Comparison of ENCODE assay signal across 30 mouse cellular contexts in the genomic region with DNA sequence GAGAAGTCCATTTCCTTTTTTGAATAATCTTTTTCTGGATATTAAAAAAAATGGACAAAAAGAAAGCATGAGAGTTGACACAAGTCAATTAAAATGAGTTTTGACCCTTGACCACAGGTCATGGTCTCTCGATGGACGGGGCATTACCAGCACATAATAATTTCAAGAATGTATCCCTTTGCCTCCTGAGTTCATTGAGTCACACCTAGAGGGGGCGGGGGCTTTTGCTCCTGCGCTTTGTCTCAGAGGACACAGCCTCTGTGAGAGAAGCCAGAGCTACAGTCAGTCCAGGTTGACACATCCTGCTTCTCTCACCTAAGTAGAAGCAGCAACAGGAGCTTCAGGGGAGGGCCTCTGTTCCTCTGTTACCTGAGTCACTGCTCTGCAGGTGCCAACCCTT. TPM values are rescaled to one million over a fixed set of nuclear protein-coding genes. Genes with fewer than 3 reads are reported as not detected.
DNase-seq lines count a peak whose midpoint lies in the region; ATAC-seq lines count a peak whose summit lies in the region.
"Had no signal": no experiment of that assay in that cellular context is flagged by ENCODE, and none has a peak within 500 bp of the region (broad histone marks: within the 10 kb centered on the region; RNA-seq: fewer than 3 reads in every experiment).

No protein-coding gene starts in this region.

- no peak overlapping the region for H3K27ac ChIP-seq in hindbrain, embryonic 10.5 days
- H3K27ac ChIP-seq in hindbrain, embryonic 12.5 days = no peak overlapping the region
- H3K27ac ChIP-seq in embryonic facial prominence, embryonic 10.5 days (replicated peaks) = peak overlapping the region; percentile 66; the same call in 1 of the 2 replicates
- H3K27ac ChIP-seq: heart, embryonic 13.5 days; hindbrain, embryonic 13.5 days; liver, embryonic 14.5 days; macrophage; stomach, embryonic 15.5 days had no signal

- no peak overlapping the region for H3K4me3 ChIP-seq in hindbrain, embryonic 10.5 days
- no peak overlapping the region for H3K4me3 ChIP-seq in hindbrain, embryonic 12.5 days
- H3K4me3 ChIP-seq in embryonic facial prominence, embryonic 10.5 days = no peak overlapping the region
- H3K4me3 ChIP-seq: embryonic facial prominence, embryonic 12.5 days; heart, embryonic 13.5 days; hindbrain, embryonic 13.5 days; stomach, embryonic 15.5 days had no signal

- no peaks in the 10 kb centered on the region for H3K36me3 ChIP-seq in hindbrain, embryonic 10.5 days
- no peaks in the 10 kb centered on the region for H3K36me3 ChIP-seq in hindbrain, embryonic 12.5 days
- H3K36me3 ChIP-seq in embryonic facial prominence, embryonic 10.5 days (replicated peaks) = no peaks in the 10 kb centered on the region
- H3K36me3 ChIP-seq: embryonic facial prominence, embryonic 12.5 days; heart, embryonic 13.5 days; hindbrain, embryonic 13.5 days; stomach, embryonic 15.5 days had no signal

- H3K27me3 ChIP-seq in hindbrain, embryonic 10.5 days (ENCODE audit: insufficient read depth, poor library complexity, severe bottlenecking) = 0 out of 2 replicates have a peak, but pooled peaks cover 16% of the 10 kb centered on the region
- no peaks in the 10 kb centered on the region for H3K27me3 ChIP-seq in hindbrain, embryonic 12.5 days
- peaks cover 20% of the 10 kb centered on the region for H3K27me3 ChIP-seq in embryonic facial prominence, embryonic 10.5 days (replicated peaks; ENCODE audit: low read depth, poor library complexity, severe bottlenecking)
- H3K27me3 ChIP-seq: stomach, embryonic 15.5 days had no signal

- H3K9ac ChIP-seq in hindbrain, embryonic 12.5 days = no peak overlapping the region
- H3K9ac ChIP-seq: embryonic facial prominence, embryonic 12.5 days; heart, embryonic 13.5 days; hindbrain, embryonic 13.5 days; liver, embryonic 14.5 days; stomach, embryonic 15.5 days had no signal

- H3K4me2 ChIP-seq in hindbrain, embryonic 12.5 days (replicated peaks) = no peak overlapping the region
- H3K4me2 ChIP-seq: embryonic facial prominence, embryonic 12.5 days; heart, embryonic 13.5 days; hindbrain, embryonic 13.5 days; stomach, embryonic 15.5 days had no signal

- 55% methylated on average over 4 of the region's 4 CpGs for whole genome bisulfite sequencing in hindbrain, embryonic 10.5 days
- 52% methylated on average over 4 of the region's 4 CpGs for WGBS in hindbrain, embryonic 12.5 days
- WGBS in embryonic facial prominence, embryonic 10.5 days = 28% methylated on average over 4 of the region's 4 CpGs

- no peak for ATAC-seq in hindbrain, embryonic 12.5 days (ENCODE audit: low FRiP score)
- ATAC-seq in megakaryocyte, adult 5-6 weeks (ENCODE audit: poor library complexity, severe bottlenecking) = no peak
- ATAC-seq: activated CD4-positive, CD25-positive, alpha-beta regulatory T cell, adult 4 months; CD4-positive, CD25-positive, alpha-beta regulatory T cell, adult 4 months had no signal

- peak; percentile 26 for DNase-seq in hindbrain, embryonic 10.5 days (ENCODE audit: low spot score)
- DNase-seq in kidney, postnatal 14 days = peak; percentile 26
- no peak for DNase-seq in kidney, adult 8-10 months
- peak; percentile 57 for DNase-seq in embryonic facial prominence, embryonic 10.5 days (ENCODE audit: low spot score)
- no peak for DNase-seq in Muller cell, postnatal 12 days (ENCODE audit: inconsistent ontology term)
- DNase-seq: adrenal gland, adult 8-10 months; cerebellum, adult 8-10 months; cerebellum, postnatal 36 days; gastrocnemius, postnatal 36 days; heart, adult 18-20 months; heart, postnatal 14 days; kidney, adult 9 months; layer of hippocampus, postnatal 36 days; left cerebral cortex, postnatal 4 days; liver; lung, adult 2 months; lung, postnatal 10 days; midbrain, embryonic 14.5 days; retina, postnatal 1 day; right cerebral cortex, postnatal 25 days had no signal

- H3K4me1 ChIP-seq in hindbrain, embryonic 10.5 days (replicated peaks) = peaks cover 46% of the 10 kb centered on the region
- peaks cover 20% of the 10 kb centered on the region for H3K4me1 ChIP-seq in hindbrain, embryonic 12.5 days
- H3K4me1 ChIP-seq in embryonic facial prominence, embryonic 10.5 days = peaks cover 61% of the 10 kb centered on the region

- no peaks in the 10 kb centered on the region for H3K9me3 ChIP-seq in hindbrain, embryonic 10.5 days
- H3K9me3 ChIP-seq in hindbrain, embryonic 12.5 days (replicated peaks) = no peaks in the 10 kb centered on the region
- H3K9me3 ChIP-seq in embryonic facial prominence, embryonic 10.5 days = no peaks in the 10 kb centered on the region
- H3K9me3 ChIP-seq: embryonic facial prominence, embryonic 12.5 days; heart, embryonic 13.5 days; hindbrain, embryonic 13.5 days; stomach, embryonic 15.5 days had no signal

RNA-seq across cellular contexts. Expression of a gene that starts 50.0 kb away (rescaled TPM):
- polyA plus RNA-seq in hindbrain, embryonic 10.5 days (2016; fragmentation: Nextera tagmentation; extraction: Ambion mirVana) = 9.1 and 11.4 TPM in 2 replicates
- polyA plus RNA-seq in hindbrain, embryonic 12.5 days (2016; fragmentation: Nextera tagmentation; extraction: Ambion mirVana) = 14.6 and 17.9 TPM in 2 replicates
- 15.1 and 17.5 TPM in 2 replicates for polyA plus RNA-seq in embryonic facial prominence, embryonic 10.5 days (2016; fragmentation: Nextera tagmentation; extraction: Ambion mirVana)
- total RNA-seq in megakaryocyte, adult 5-6 weeks (2015) = 2.3 and 4.8 TPM in 2 replicates
- 6.1 and 8.9 TPM in 2 replicates for total RNA-seq in megakaryocyte, adult 5-6 weeks (2017)
- polyA plus RNA-seq: CD4-positive, CD25-positive, alpha-beta regulatory T cell, adult 4 months had no signal

Comparison
In these comparisons a context has a peak if more than half of its experiments do, and no peak if none do; other contexts are left out.
1. DNase-seq: peak in hindbrain, embryonic 10.5 days (single experiment), kidney, postnatal 14 days (single experiment) and embryonic facial prominence, embryonic 10.5 days (single experiment); none in kidney, adult 8-10 months (0 of 2) and Muller cell, postnatal 12 days (single experiment).